Mouse (Mus musculus) intestine, embryonic 16.5 days (tissue): ENCODE measurements around the gene Pbxip1. TPM values are rescaled to one million over a fixed set of nuclear protein-coding genes. Genes with fewer than 3 reads are reported as not detected.

Source experiments
- ATAC-seq: fragments of 200-750 bp; cut with Nextera tagmentation; 2 replicates; pipeline ENCODE4 v1.8.0; 2017; ENCODE audit warnings: moderate TSS enrichment, moderate library complexity
- H3K27ac ChIP-seq: fragments of 300-500 bp; sonication (generic); 2 replicates; pipeline ENCODE4 v1.5.1; 2014; ENCODE audit warnings: mild to moderate bottlenecking, low read length
- H3K27me3 ChIP-seq: fragments of 300-500 bp; sonication (generic); replicated peaks from 2 replicates; pipeline ENCODE4 v1.6.1; 2014; ENCODE audit warnings: low read length, control low read depth, mixed read lengths; ENCODE audit not compliant: control insufficient read depth, insufficient read depth
- H3K36me3 ChIP-seq: fragments of 300-500 bp; sonication (generic); 2 replicates; pipeline ENCODE4 v1.6.1; 2014; ENCODE audit warnings: low read length, control low read depth; ENCODE audit not compliant: control insufficient read depth, insufficient read depth
- H3K4me1 ChIP-seq: fragments of 300-500 bp; sonication (generic); 2 replicates; pipeline ENCODE4 v1.6.1; 2014; ENCODE audit warnings: low read length, control low read depth, mixed read lengths; ENCODE audit not compliant: control insufficient read depth, insufficient read depth
- H3K4me2 ChIP-seq: fragments of 300-500 bp; sonication (generic); 2 replicates; pipeline ENCODE4 v1.6.1; 2014; ENCODE audit warnings: low read depth, low read length, control low read depth
- H3K4me3 ChIP-seq: fragments of 300-500 bp; sonication (generic); 2 replicates; pipeline ENCODE4 v1.5.1; 2014; ENCODE audit warnings: mild to moderate bottlenecking, low read length
- H3K9ac ChIP-seq: fragments of 300-500 bp; sonication (generic); 2 replicates; pipeline ENCODE4 v1.6.1; 2014; ENCODE audit warnings: low read depth, low read length
- H3K9me3 ChIP-seq: fragments of 300-500 bp; sonication (generic); 2 replicates; pipeline ENCODE4 v1.6.1; 2016; ENCODE audit warnings: low read length, control low read depth; ENCODE audit not compliant: control insufficient read depth
- WGBS: fragments of 180-500 bp; shearing (Covaris S2); extraction: QIAGEN DNeasy Blood & Tissue Kit; methylation state at CpG from one replicate; pipeline ENCODE4 v1.1.7; 2014; 5-methylcytosine and 5-hydroxymethylcytosine counted together
- polyA plus RNA-seq: library from polyadenylated mRNA; unstranded; fragments of >200 nt; fragmentation: Nextera tagmentation; extraction: Ambion mirVana; gene quantifications from 2 replicates; pipeline ENCODE4 v1.2.1, GENCODE M21; 2015

Gene Pbxip1
- polyA plus RNA-seq, 1 experiment from 2014 or later: 45.1 TPM

- ATAC-seq: peak; percentile 43
- WGBS: under 1% methylated on average over 16 of the region's 16 CpGs
- Histone ChIP-seq H3K27me3 (no peaks in the 10 kb centered on the region), H3K27ac (peak overlapping the region; percentile 98), H3K9me3 (no peaks in the 10 kb centered on the region), H3K4me2 (peak overlapping the region; percentile 86), H3K4me1 (peaks cover 34% of the 10 kb centered on the region), H3K36me3 (peaks cover 18% of the 10 kb centered on the region), H3K9ac (peak overlapping the region; percentile 72), H3K4me3 (peak overlapping the region; percentile 60)
Observed at GRCm38 (mm10) chr3:89418861-89419250, 17.6 kb upstream of the Pbxip1 start.

- Histone ChIP-seq H3K27me3 (no peaks in the 10 kb centered on the region), H3K4me2 (peak overlapping the region; percentile 86), H3K4me1 (peaks cover 41% of the 10 kb centered on the region), H3K27ac (peak overlapping the region; percentile 98), H3K9me3 (no peaks in the 10 kb centered on the region), H3K4me3 (peak overlapping the region; percentile 60), H3K9ac (peak overlapping the region; percentile 72), H3K36me3 (peaks cover 14% of the 10 kb centered on the region)
- no peak for ATAC-seq
- WGBS: 1% methylated on average over 9 of the region's 9 CpGs
Observed at GRCm38 (mm10) chr3:89419571-89419970, 16.9 kb upstream of the Pbxip1 start.

- WGBS: 23% methylated on average over 3 of the region's 3 CpGs
- peaks cover 44% of the 10 kb centered on the region for H3K4me1 ChIP-seq
- no peak for ATAC-seq
Observed at GRCm38 (mm10) chr3:89419981-89420380, 16.5 kb upstream of the Pbxip1 start.

GRCm38 (mm10) chr3:89420421-89420820 lies 16.1 kb upstream of the Pbxip1 start:
- peak overlapping the region; percentile 78 for H3K4me2 ChIP-seq
- H3K9ac ChIP-seq: peak overlapping the region; percentile 50
- no peaks in the 10 kb centered on the region for H3K27me3 ChIP-seq
- peaks cover 10% of the 10 kb centered on the region for H3K36me3 ChIP-seq
- no peaks in the 10 kb centered on the region for H3K9me3 ChIP-seq
- peak overlapping the region; percentile 58; the same call in 1 of the 2 replicates for H3K4me3 ChIP-seq
- H3K4me1 ChIP-seq: peaks cover 47% of the 10 kb centered on the region
- no peak for ATAC-seq
- peak overlapping the region; percentile 98 for H3K27ac ChIP-seq
- WGBS: 57% methylated on average over 2 of the region's 2 CpGs

More at GRCm38 (mm10) chr3:89419981-89420380, 16.5 kb upstream of the Pbxip1 start:
- H3K27ac ChIP-seq: peak overlapping the region; percentile 98
- no peaks in the 10 kb centered on the region for H3K27me3 ChIP-seq
- peak overlapping the region; percentile 60 for H3K4me3 ChIP-seq
- H3K4me2 ChIP-seq: peak overlapping the region; percentile 86
- peaks cover 10% of the 10 kb centered on the region for H3K36me3 ChIP-seq
- H3K9me3 ChIP-seq: no peaks in the 10 kb centered on the region
- H3K9ac ChIP-seq: peak overlapping the region; percentile 72

- Histone ChIP-seq H3K9ac (peak overlapping the region; percentile 74), H3K36me3 (peaks cover 4% of the 10 kb centered on the region; the same call in 1 of the 2 replicates), H3K27me3 (no peaks in the 10 kb centered on the region), H3K9me3 (no peaks in the 10 kb centered on the region), H3K4me3 (peak overlapping the region; percentile 58), H3K27ac (peak overlapping the region; percentile 98), H3K4me2 (peak overlapping the region; percentile 78), H3K4me1 (peaks cover 47% of the 10 kb centered on the region)
- WGBS: 4% methylated on average over 11 of the region's 11 CpGs
- ATAC-seq: peak; percentile 68
Observed at GRCm38 (mm10) chr3:89421002-89421774, 15.3 kb upstream of the Pbxip1 start.

GRCm38 (mm10) chr3:89421810-89422473 lies 14.6 kb upstream of the Pbxip1 start:
- ATAC-seq: no peak
- WGBS: 15% methylated on average over 21 of the region's 22 CpGs
- H3K27ac ChIP-seq: peak overlapping the region; percentile 98

GRCm38 (mm10) chr3:89422556-89423205 lies 13.8 kb upstream of the Pbxip1 start:
- H3K9me3 ChIP-seq: no peaks in the 10 kb centered on the region
- H3K9ac ChIP-seq: peak overlapping the region; percentile 74
- H3K27ac ChIP-seq: 0 out of 2 replicates have a peak overlapping the region, but pooled peaks have one; percentile 98
- H3K27me3 ChIP-seq: no peaks in the 10 kb centered on the region
- H3K4me2 ChIP-seq: peak overlapping the region; percentile 78
- peaks cover 10% of the 10 kb centered on the region; the same call in 1 of the 2 replicates for H3K36me3 ChIP-seq
- H3K4me3 ChIP-seq: peak overlapping the region; percentile 58
- 68% methylated on average over 6 of the region's 6 CpGs for WGBS
- ATAC-seq: no peak
- H3K4me1 ChIP-seq: peaks cover 43% of the 10 kb centered on the region

More at GRCm38 (mm10) chr3:89421810-89422473, 14.6 kb upstream of the Pbxip1 start:
- Histone ChIP-seq H3K4me3 (peak overlapping the region; percentile 58), H3K4me1 (peaks cover 43% of the 10 kb centered on the region), H3K27me3 (no peaks in the 10 kb centered on the region), H3K4me2 (peak overlapping the region; percentile 78), H3K9me3 (no peaks in the 10 kb centered on the region), H3K36me3 (0 out of 2 replicates have a peak, but pooled peaks cover 3% of the 10 kb centered on the region), H3K9ac (peak overlapping the region; percentile 74)

GRCm38 (mm10) chr3:89424416-89425140 lies 11.9 kb upstream of the Pbxip1 start:
- Histone ChIP-seq H3K36me3 (peaks cover 13% of the 10 kb centered on the region; the same call in 1 of the 2 replicates), H3K27ac (peak overlapping the region; percentile 68), H3K4me2 (no peak overlapping the region), H3K4me1 (peaks cover 43% of the 10 kb centered on the region), H3K27me3 (no peaks in the 10 kb centered on the region), H3K4me3 (no peak overlapping the region), H3K9ac (no peak overlapping the region), H3K9me3 (no peaks in the 10 kb centered on the region)
- ATAC-seq: peak; percentile 32
- WGBS: 60% methylated on average over 5 of the region's 5 CpGs
